ENCODE assay signal across 7 mouse cellular contexts in genomic region chr5:24453985-24454303, GRCm38 (mm10). TPM values are rescaled to one million over a fixed set of nuclear protein-coding genes. Genes with fewer than 3 reads are reported as not detected.
DNase-seq lines count a peak whose midpoint lies in the region; ATAC-seq and TF ChIP-seq lines count a peak whose summit lies in the region.

No protein-coding gene starts in this region.

- no peak for ATAC-seq in megakaryocyte, adult 5-6 weeks (ENCODE audit: poor library complexity, severe bottlenecking)
- ATAC-seq in forebrain, postnatal 0 days = no peak
- no peak for ATAC-seq in liver, embryonic 13.5 days (ENCODE audit: low read depth)

- H3K9me3 ChIP-seq in megakaryocyte, embryonic 14.5 days = no peaks in the 10 kb centered on the region
- no peaks in the 10 kb centered on the region for H3K9me3 ChIP-seq in forebrain, postnatal 0 days (ENCODE audit: low read length)
- no peaks in the 10 kb centered on the region for H3K9me3 ChIP-seq in liver, embryonic 13.5 days (replicated peaks)

- 5% methylated on average over 2 of the region's 2 CpGs for WGBS in forebrain, postnatal 0 days
- WGBS in liver, embryonic 13.5 days (ENCODE audit: insufficient replicate concordance) = 27% methylated on average over 2 of the region's 2 CpGs

- no peak overlapping the region for H3K27ac ChIP-seq in forebrain, postnatal 0 days (ENCODE audit: low read depth, low read length)
- H3K27ac ChIP-seq in liver, embryonic 13.5 days = peak overlapping the region; percentile 95; the same call in 1 of the 2 replicates

- TF ChIP-seq CTCF in forebrain, postnatal 0 days (IDR thresholded peaks at IDR 0.05; ENCODE audit: low read depth) = no peak

- peak overlapping the region; percentile 91 for H3K4me2 ChIP-seq in forebrain, postnatal 0 days (ENCODE audit: low read depth)
- H3K4me2 ChIP-seq in liver, embryonic 13.5 days = peak overlapping the region; percentile 100

- peak overlapping the region; percentile 99 for H3K4me3 ChIP-seq in megakaryocyte, embryonic 14.5 days (replicated peaks)
- peak overlapping the region; percentile 90 for H3K4me3 ChIP-seq in forebrain, postnatal 0 days (ENCODE audit: low read depth, low read length)
- H3K4me3 ChIP-seq in liver, embryonic 13.5 days (replicated peaks) = peak overlapping the region; percentile 85

- H3K4me1 ChIP-seq in megakaryocyte, embryonic 14.5 days = peaks cover 51% of the 10 kb centered on the region
- peaks cover 29% of the 10 kb centered on the region for H3K4me1 ChIP-seq in forebrain, postnatal 0 days (ENCODE audit: insufficient read depth)
- peaks cover 61% of the 10 kb centered on the region for H3K4me1 ChIP-seq in liver, embryonic 13.5 days (replicated peaks)

- H3K9ac ChIP-seq in forebrain, postnatal 0 days = peak overlapping the region; percentile 85; the same call in 1 of the 2 replicates
- H3K9ac ChIP-seq in liver, embryonic 13.5 days = peak overlapping the region; percentile 93

- DNase-seq in forebrain, postnatal 0 days = no peak
- no peak for DNase-seq in liver, embryonic 13.5 days
- no peak for DNase-seq in layer of hippocampus, adult 8-10 months (ENCODE audit: low spot score in 2 of 2)
- no peak for DNase-seq in adrenal gland, adult (ENCODE audit: inconsistent age in 2 of 2, low spot score in 1 of 2)
- no peak for DNase-seq in B cell, adult 2 months

- H3K27me3 ChIP-seq in megakaryocyte, embryonic 14.5 days (replicated peaks) = no peaks in the 10 kb centered on the region
- H3K27me3 ChIP-seq in forebrain, postnatal 0 days (ENCODE audit: insufficient read depth, low read length) = no peaks in the 10 kb centered on the region
- H3K27me3 ChIP-seq in liver, embryonic 13.5 days = no peaks in the 10 kb centered on the region

- H3K36me3 ChIP-seq in megakaryocyte, embryonic 14.5 days (replicated peaks; ENCODE audit: low read length) = peaks cover 34% of the 10 kb centered on the region
- H3K36me3 ChIP-seq in forebrain, postnatal 0 days (ENCODE audit: insufficient read depth) = no peaks in the 10 kb centered on the region
- H3K36me3 ChIP-seq in liver, embryonic 13.5 days = peaks cover 29% of the 10 kb centered on the region

RNA-seq across cellular contexts. Expression of gene Agap3, which starts 2.0 kb away (rescaled TPM):
- 117 and 284 TPM in 2 replicates for polyA plus RNA-seq in megakaryocyte, embryonic 14.5 days (2012; ENCODE audit: insufficient read depth, low replicate concordance)
- total RNA-seq in megakaryocyte, adult 5-6 weeks (2015) = 12.1 and 14.2 TPM in 2 replicates
- total RNA-seq in megakaryocyte, adult 5-6 weeks (2017) = 19.7 and 23.9 TPM in 2 replicates
- total RNA-seq in forebrain, postnatal 0 days (2014; rRNA removed) = 270 and 296 TPM in 2 replicates
- 136 and 140 TPM in 2 replicates for polyA plus RNA-seq in forebrain, postnatal 0 days (2015; fragmentation: Nextera tagmentation; extraction: Ambion mirVana)
- 9.0 and 10.3 TPM in 2 replicates for polyA plus RNA-seq in liver, embryonic 13.5 days (2015; fragmentation: Nextera tagmentation; extraction: Ambion mirVana)
- 100 to 1,000 TPM; 563 to 611 (median 584) TPM for total RNA-seq in layer of hippocampus, adult 8-10 months (2022)

RNA-seq across cellular contexts. Expression of gene Tmub1, which starts 6.3 kb away (rescaled TPM):
- polyA plus RNA-seq in megakaryocyte, embryonic 14.5 days (2012; ENCODE audit: insufficient read depth, low replicate concordance) = 31.6 and 37.8 TPM in 2 replicates
- 11.3 and 13.4 TPM in 2 replicates for total RNA-seq in megakaryocyte, adult 5-6 weeks (2015)
- total RNA-seq in megakaryocyte, adult 5-6 weeks (2017) = 11.7 and 20.9 TPM in 2 replicates
- total RNA-seq in forebrain, postnatal 0 days (2014; rRNA removed) = 34.3 and 47.2 TPM in 2 replicates
- 54.8 and 56.7 TPM in 2 replicates for polyA plus RNA-seq in forebrain, postnatal 0 days (2015; fragmentation: Nextera tagmentation; extraction: Ambion mirVana)
- polyA plus RNA-seq in liver, embryonic 13.5 days (2015; fragmentation: Nextera tagmentation; extraction: Ambion mirVana) = 5.8 and 7.3 TPM in 2 replicates
- total RNA-seq in layer of hippocampus, adult 8-10 months (2022) = 10 to 100 TPM; 19.0 to 23.5 (median 19.7) TPM

RNA-seq across cellular contexts. Expression of gene Fastk, which starts 8.9 kb away (rescaled TPM):
- polyA plus RNA-seq in megakaryocyte, embryonic 14.5 days (2012; ENCODE audit: insufficient read depth, low replicate concordance) = 216 and 275 TPM in 2 replicates
- 33.4 and 42.2 TPM in 2 replicates for total RNA-seq in megakaryocyte, adult 5-6 weeks (2015)
- total RNA-seq in megakaryocyte, adult 5-6 weeks (2017) = 21.7 and 22.3 TPM in 2 replicates
- 87.0 and 132 TPM in 2 replicates for total RNA-seq in forebrain, postnatal 0 days (2014; rRNA removed)
- polyA plus RNA-seq in forebrain, postnatal 0 days (2015; fragmentation: Nextera tagmentation; extraction: Ambion mirVana) = 88.7 and 91.9 TPM in 2 replicates
- polyA plus RNA-seq in liver, embryonic 13.5 days (2015; fragmentation: Nextera tagmentation; extraction: Ambion mirVana) = 56.0 and 59.0 TPM in 2 replicates
- total RNA-seq in layer of hippocampus, adult 8-10 months (2022) = 100 to 1,000 TPM; 131 to 154 (median 134) TPM

RNA-seq across cellular contexts. Expression of gene Slc4a2, which starts 30.3 kb away (rescaled TPM):
- polyA plus RNA-seq in megakaryocyte, embryonic 14.5 days (2012; ENCODE audit: insufficient read depth, low replicate concordance) = 14.7 and 31.0 TPM in 2 replicates
- total RNA-seq in megakaryocyte, adult 5-6 weeks (2015) = 17.2 and 19.9 TPM in 2 replicates
- 34.2 and 40.0 TPM in 2 replicates for total RNA-seq in megakaryocyte, adult 5-6 weeks (2017)
- 21.4 and 31.9 TPM in 2 replicates for total RNA-seq in forebrain, postnatal 0 days (2014; rRNA removed)
- 9.7 and 13.9 TPM in 2 replicates for polyA plus RNA-seq in forebrain, postnatal 0 days (2015; fragmentation: Nextera tagmentation; extraction: Ambion mirVana)
- 9.0 and 10.8 TPM in 2 replicates for polyA plus RNA-seq in liver, embryonic 13.5 days (2015; fragmentation: Nextera tagmentation; extraction: Ambion mirVana)
- total RNA-seq in layer of hippocampus, adult 8-10 months (2022) = 10 to 100 TPM; 28.8 to 38.8 (median 33.5) TPM

RNA-seq across cellular contexts. Expression of gene Cdk5, which starts 30.6 kb away (rescaled TPM):
- polyA plus RNA-seq in megakaryocyte, embryonic 14.5 days (2012; ENCODE audit: insufficient read depth, low replicate concordance) = 6.0 and 14.5 TPM in 2 replicates
- total RNA-seq in megakaryocyte, adult 5-6 weeks (2015) = 18.2 and 27.5 TPM in 2 replicates
- total RNA-seq in megakaryocyte, adult 5-6 weeks (2017) = 16.9 and 18.2 TPM in 2 replicates
- 83.3 and 93.8 TPM in 2 replicates for total RNA-seq in forebrain, postnatal 0 days (2014; rRNA removed)
- 156 and 165 TPM in 2 replicates for polyA plus RNA-seq in forebrain, postnatal 0 days (2015; fragmentation: Nextera tagmentation; extraction: Ambion mirVana)
- polyA plus RNA-seq in liver, embryonic 13.5 days (2015; fragmentation: Nextera tagmentation; extraction: Ambion mirVana) = 10.9 and 11.3 TPM in 2 replicates
- 100 to 1,000 TPM; 120 to 139 (median 128) TPM for total RNA-seq in layer of hippocampus, adult 8-10 months (2022)

Comparison
In these comparisons a context has a peak if more than half of its experiments do, and no peak if none do; other contexts are left out.
1. RNA of gene Agap3, which starts 2.0 kb away (total RNA-seq): 563 to 611 TPM in layer of hippocampus, adult 8-10 months and 270 to 296 TPM in forebrain, postnatal 0 days; 12.1 to 23.9 TPM in megakaryocyte, adult 5-6 weeks; every median in the first group is over 10 times any median in the second.
2. Peak in every context shown above with its lines, with median percentiles within 50 percentile points of each other: H3K4me3 ChIP-seq.